Mouse (Mus musculus) small intestine, adult 2 months (tissue): ENCODE results near the gene Tbc1d13. TPM values are rescaled to one million over a fixed set of nuclear protein-coding genes. Genes with fewer than 3 reads are reported as not detected.

Experiments used
- H3K27ac ChIP-seq: fragments of 200-500 bp; 2 replicates; pipeline ENCODE4 v1.5.1; 2012; ENCODE audit warnings: low read depth, low read length, control low read depth, inconsistent platforms; ENCODE audit not compliant: insufficient read depth
- H3K27me3 ChIP-seq: fragments of 200-500 bp; 2 replicates; pipeline ENCODE4 v1.6.1; 2012; ENCODE audit warnings: mild to moderate bottlenecking, moderate library complexity, low read length, inconsistent platforms; ENCODE audit not compliant: control insufficient read depth, insufficient read depth
- H3K36me3 ChIP-seq: fragments of 200-500 bp; 2 replicates; pipeline ENCODE4 v1.6.1; 2012; ENCODE audit warnings: mild to moderate bottlenecking, low read length, control low read depth, inconsistent platforms; ENCODE audit not compliant: control insufficient read depth, insufficient read depth
- H3K4me1 ChIP-seq: fragments of 200-500 bp; 2 replicates; pipeline ENCODE4 v1.6.1; 2012; ENCODE audit warnings: low read length, inconsistent platforms, mixed read lengths; ENCODE audit not compliant: control insufficient read depth, insufficient read depth, insufficient read length
- H3K4me3 ChIP-seq: fragments of 200-500 bp; 2 replicates; pipeline ENCODE4 v1.5.1; 2012; ENCODE audit warnings: low read depth, mild to moderate bottlenecking, control low read depth, inconsistent platforms, low read length, moderate library complexity
- CTCF ChIP-seq: fragments of 200-500 bp; IDR thresholded peaks from 2 replicates; pipeline ENCODE4 v1.5.1; 2012; ENCODE audit warnings: low read depth, mild to moderate bottlenecking, control low read depth, inconsistent platforms, low read length, moderate library complexity, mixed read lengths; ENCODE audit not compliant: insufficient replicate concordance, insufficient read length; ENCODE audit errors: extremely low read depth
- POLR2A ChIP-seq: fragments of 200-500 bp; IDR thresholded peaks from 2 replicates; pipeline ENCODE4 v1.6.1; 2012; ENCODE audit warnings: low read depth, mild to moderate bottlenecking, control low read depth, inconsistent platforms, low read length, moderate library complexity
- WGBS: fragments of 180-500 bp; shearing (Covaris S2); methylation state at CpG from one replicate; pipeline ENCODE4 v1.1.7; 2018; 5-methylcytosine and 5-hydroxymethylcytosine counted together
- polyA plus RNA-seq: library from polyadenylated mRNA; depleted of rRNA; stranded (reverse); fragments of >200 nt; gene quantifications from 2 replicates; pipeline ENCODE4 v1.2.3, GENCODE M21; 2012

Gene Tbc1d13
- polyA plus RNA-seq, 1 experiment: 85.7 TPM

GRCm38 (mm10) chr2:30094208-30094588 lies 39.3 kb upstream of the Tbc1d13 start:
- H3K36me3 ChIP-seq: peaks cover 11% of the 10 kb centered on the region
- peak overlapping the region; percentile 65 for H3K27ac ChIP-seq
- H3K4me3 ChIP-seq: peak overlapping the region; percentile 89
- H3K27me3 ChIP-seq: no peaks in the 10 kb centered on the region
- 2% methylated on average over 13 of the region's 13 CpGs for WGBS
- peaks cover 3% of the 10 kb centered on the region; the same call in 1 of the 2 replicates for H3K4me1 ChIP-seq
- TF ChIP-seq POLR2A (no peak), CTCF (no peak)

GRCm38 (mm10) chr2:30095882-30096527 lies 37.5 kb upstream of the Tbc1d13 start:
- H3K4me3 ChIP-seq: no peak overlapping the region
- TF ChIP-seq CTCF (peak; percentile 58; the same call in 1 of the 2 replicates), POLR2A (no peak)

GRCm38 (mm10) chr2:30100214-30100613 lies 33.3 kb upstream of the Tbc1d13 start:
- H3K36me3 ChIP-seq: peaks cover 24% of the 10 kb centered on the region

More at GRCm38 (mm10) chr2:30095882-30096527, 37.5 kb upstream of the Tbc1d13 start:
- no peaks in the 10 kb centered on the region for H3K27me3 ChIP-seq
- WGBS: 66% methylated on average over 2 of the region's 2 CpGs
- peaks cover 5% of the 10 kb centered on the region; the same call in 1 of the 2 replicates for H3K4me1 ChIP-seq
- H3K27ac ChIP-seq: no peak overlapping the region
- peaks cover 11% of the 10 kb centered on the region for H3K36me3 ChIP-seq

GRCm38 (mm10) chr2:30106364-30106763 lies 27.2 kb upstream of the Tbc1d13 start:
- H3K4me3 ChIP-seq: no peak overlapping the region
- no peaks in the 10 kb centered on the region for H3K27me3 ChIP-seq
- peaks cover 15% of the 10 kb centered on the region for H3K4me1 ChIP-seq
- H3K36me3 ChIP-seq: peaks cover 36% of the 10 kb centered on the region
- TF ChIP-seq CTCF (peak; percentile 67; the same call in 1 of the 2 replicates), POLR2A (no peak)
- H3K27ac ChIP-seq: no peak overlapping the region

More at GRCm38 (mm10) chr2:30100214-30100613, 33.3 kb upstream of the Tbc1d13 start:
- no peak overlapping the region for H3K27ac ChIP-seq
- no peaks in the 10 kb centered on the region for H3K27me3 ChIP-seq
- 47% methylated on average over 4 of the region's 4 CpGs for WGBS
- H3K4me3 ChIP-seq: no peak overlapping the region
- TF ChIP-seq CTCF: no peak
- TF ChIP-seq POLR2A: no peak
- H3K4me1 ChIP-seq: peaks cover 2% of the 10 kb centered on the region; the same call in 1 of the 2 replicates

GRCm38 (mm10) chr2:30107646-30108045 lies 25.9 kb upstream of the Tbc1d13 start:
- Histone ChIP-seq H3K27me3 (no peaks in the 10 kb centered on the region), H3K4me3 (no peak overlapping the region), H3K36me3 (peaks cover 29% of the 10 kb centered on the region), H3K27ac (no peak overlapping the region), H3K4me1 (peaks cover 15% of the 10 kb centered on the region)
- no peak for TF ChIP-seq POLR2A
- TF ChIP-seq CTCF: no peak
- WGBS: 89% methylated on average over 5 of the region's 5 CpGs

DNA sequence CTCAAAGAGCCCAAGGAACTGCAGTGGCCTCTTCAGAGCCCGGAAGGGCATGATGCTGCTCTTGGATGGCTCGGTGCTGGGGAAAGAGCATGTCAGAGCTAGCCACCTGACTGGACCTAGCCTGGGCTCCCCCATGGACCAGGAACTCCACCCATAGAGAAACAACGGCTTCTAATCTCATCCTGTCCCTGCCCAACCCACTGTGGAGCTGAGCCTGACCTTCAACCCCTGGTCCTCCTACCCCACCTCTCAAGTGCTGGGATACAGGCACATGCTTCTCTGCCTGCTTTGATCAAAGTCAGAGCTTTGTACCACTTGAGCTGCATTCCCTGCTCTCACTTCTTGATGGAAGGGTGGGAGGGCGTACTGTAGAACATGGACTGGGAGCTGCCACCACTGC lies 25.3 kb upstream of the Tbc1d13 start:
- 67% methylated on average over 4 of the region's 4 CpGs for WGBS
- peaks cover 25% of the 10 kb centered on the region for H3K36me3 ChIP-seq
- no peaks in the 10 kb centered on the region for H3K27me3 ChIP-seq
- H3K4me3 ChIP-seq: no peak overlapping the region
- H3K4me1 ChIP-seq: peaks cover 15% of the 10 kb centered on the region
- no peak for TF ChIP-seq POLR2A
- TF ChIP-seq CTCF: no peak
- no peak overlapping the region for H3K27ac ChIP-seq

GRCm38 (mm10) chr2:30111500-30111899 lies 22.0 kb upstream of the Tbc1d13 start:
- no peak overlapping the region for H3K4me3 ChIP-seq
- peaks cover 23% of the 10 kb centered on the region for H3K36me3 ChIP-seq
- 94% methylated on average over 2 of the region's 2 CpGs for WGBS
- no peak overlapping the region for H3K27ac ChIP-seq
- peaks cover 15% of the 10 kb centered on the region for H3K4me1 ChIP-seq
- TF ChIP-seq CTCF (no peak), POLR2A (no peak)
- H3K27me3 ChIP-seq: no peaks in the 10 kb centered on the region
